Mouse (Mus musculus) midbrain, embryonic 14.5 days (tissue): ENCODE measurements at regions not wholly inside any gene's neighbourhood (a gene's known extent, or its start where the extent isn't known, plus 50 kb on each side); places are given as distances from the start of the nearest gene placed in this dataset.

Experiments
- ATAC-seq: fragments of 200-750 bp; cut with Nextera tagmentation; 2 replicates; pipeline ENCODE4 v1.8.0; 2017; ENCODE audit warnings: moderate number of reproducible peaks, moderate library complexity; ENCODE audit not compliant: low FRiP score, low TSS enrichment
- DNase-seq: peaks from one replicate; pipeline ENCODE4 v3.0.0-alpha.2; 2015
- H3K27ac ChIP-seq: fragments of 300-500 bp; sonication (generic); replicated peaks from 2 replicates; pipeline ENCODE4 v1.5.1; 2014; ENCODE audit warnings: mild to moderate bottlenecking, low read depth, low read length, moderate library complexity
- H3K27me3 ChIP-seq: fragments of 300-500 bp; sonication (generic); 2 replicates; pipeline ENCODE4 v1.6.1; 2014; ENCODE audit warnings: low read length, control low read depth, mixed read lengths; ENCODE audit not compliant: control insufficient read depth, insufficient read depth
- H3K36me3 ChIP-seq: fragments of 300-500 bp; sonication (generic); 2 replicates; pipeline ENCODE4 v1.6.1; 2014; ENCODE audit warnings: low read length, control low read depth; ENCODE audit not compliant: control insufficient read depth, insufficient read depth
- H3K4me1 ChIP-seq: fragments of 300-500 bp; sonication (generic); 2 replicates; pipeline ENCODE4 v1.6.1; 2014; ENCODE audit warnings: mild to moderate bottlenecking, antibody characterized with exemption, low read length, control low read depth; ENCODE audit not compliant: control insufficient read depth, insufficient read depth
- H3K4me2 ChIP-seq: fragments of 300-500 bp; sonication (generic); 2 replicates; pipeline ENCODE4 v1.6.1; 2014; ENCODE audit warnings: mild to moderate bottlenecking, low read length, moderate library complexity
- H3K4me3 ChIP-seq: fragments of 300-500 bp; sonication (generic); replicated peaks from 2 replicates; pipeline ENCODE4 v1.5.1; 2014; ENCODE audit warnings: low read depth, low read length
- H3K9ac ChIP-seq: fragments of 300-500 bp; sonication (generic); replicated peaks from 2 replicates; pipeline ENCODE4 v1.6.1; 2014; ENCODE audit warnings: mild to moderate bottlenecking, low read length, moderate library complexity
- H3K9me3 ChIP-seq: fragments of 300-500 bp; sonication (generic); 2 replicates; pipeline ENCODE4 v1.6.1; 2016; ENCODE audit warnings: low read length, control low read depth, mixed read lengths; ENCODE audit not compliant: control insufficient read depth
- WGBS: fragments of 180-500 bp; shearing (Covaris S2); extraction: QIAGEN DNeasy Blood & Tissue Kit; methylation state at CpG from one replicate; pipeline ENCODE4 v1.1.7; 2014; 5-methylcytosine and 5-hydroxymethylcytosine counted together

DNA sequence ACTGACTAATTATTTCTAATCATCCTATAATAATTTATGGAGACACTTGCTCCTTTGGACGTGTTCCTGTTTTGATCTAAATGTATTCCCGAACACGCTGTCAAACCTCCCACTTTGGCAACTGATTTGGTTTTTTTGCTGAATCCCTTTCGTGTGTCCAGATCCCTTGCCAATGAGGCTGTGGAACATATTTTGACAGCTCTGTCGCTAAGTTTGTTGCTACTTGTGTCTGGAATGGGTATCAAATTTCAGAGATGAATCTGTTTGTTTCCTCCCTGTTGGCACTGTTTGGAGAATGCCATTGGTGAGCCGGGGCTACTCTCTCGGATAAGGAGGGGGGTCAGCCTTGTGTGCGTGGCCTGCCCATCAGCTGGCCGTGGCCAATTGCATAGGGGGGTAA lies 277.2 kb upstream of the Tshz3 start:
- DNase-seq (no peak), ATAC-seq (no peak)
- Histone ChIP-seq H3K9ac (no peak overlapping the region), H3K27ac (no peak overlapping the region), H3K4me3 (no peak overlapping the region), H3K4me2 (no peak overlapping the region), H3K36me3 (no peaks in the 10 kb centered on the region), H3K27me3 (no peaks in the 10 kb centered on the region), H3K4me1 (no peaks in the 10 kb centered on the region), H3K9me3 (no peaks in the 10 kb centered on the region)
- WGBS, result 80% methylated on average over 9 of the region's 9 CpGs

DNA sequence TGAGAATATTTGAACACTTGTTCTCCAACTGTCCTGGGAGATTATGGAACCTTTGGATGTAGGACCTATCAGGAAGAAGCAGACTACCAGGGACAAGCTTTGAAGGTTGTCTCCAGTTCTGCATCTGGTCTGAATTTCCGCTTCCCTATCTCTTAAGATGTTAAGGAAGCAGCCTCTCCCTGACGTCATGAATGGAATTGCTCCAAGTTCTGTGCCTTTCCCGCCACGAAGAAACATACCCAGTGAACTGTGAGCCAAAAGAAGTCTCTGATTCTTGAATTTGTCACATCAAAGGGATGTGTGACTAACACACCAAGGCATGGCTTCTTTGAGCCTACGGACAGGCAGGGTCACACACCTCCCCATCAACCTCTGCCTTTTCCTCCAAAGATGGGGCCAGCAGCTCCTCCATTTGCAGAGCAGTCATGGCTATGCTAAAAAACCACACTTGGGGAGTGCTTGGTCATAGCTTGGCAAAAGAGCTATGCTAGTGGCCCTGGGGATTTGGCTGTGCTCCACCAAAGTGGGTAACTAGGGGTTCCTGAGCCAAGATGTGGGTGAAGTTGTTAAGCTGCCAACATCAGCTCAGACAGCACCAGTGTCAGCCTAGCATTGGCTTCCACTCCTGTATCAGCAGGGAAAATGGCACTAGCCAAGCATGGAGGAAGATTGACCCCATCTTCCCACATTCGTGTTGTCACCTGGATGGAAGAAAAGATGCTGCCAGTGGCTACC lies 248.6 kb upstream of the Tshz3 start:
- Histone ChIP-seq H3K4me2 (no peak overlapping the region), H3K9me3 (no peaks in the 10 kb centered on the region), H3K4me3 (no peak overlapping the region), H3K27ac (no peak overlapping the region), H3K27me3 (no peaks in the 10 kb centered on the region), H3K36me3 (no peaks in the 10 kb centered on the region), H3K9ac (no peak overlapping the region), H3K4me1 (no peaks in the 10 kb centered on the region)
- no peak for ATAC-seq
- 80% methylated on average over 6 of the region's 6 CpGs for WGBS
- DNase-seq, result no peak

DNA sequence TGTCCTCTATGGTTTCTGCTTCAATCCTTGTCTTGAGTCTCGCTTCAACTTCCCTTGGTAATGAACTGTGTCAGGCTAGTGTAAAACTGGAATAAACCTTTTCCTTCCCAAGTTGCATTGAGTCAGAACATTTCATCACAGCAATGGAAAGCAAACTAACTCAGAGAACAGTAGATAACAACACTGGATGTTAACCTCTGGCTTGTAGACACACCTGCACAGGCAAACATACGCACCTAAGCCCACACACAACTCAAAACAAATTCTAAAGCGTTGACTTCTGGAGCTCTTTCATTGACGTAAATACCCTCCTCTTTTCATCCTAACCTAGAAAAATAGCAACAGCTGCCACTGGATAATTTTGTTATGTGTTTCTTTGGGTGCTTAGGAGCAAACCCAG lies 244.1 kb upstream of the Tshz3 start:
- H3K27ac ChIP-seq, result no peak overlapping the region
- no peaks in the 10 kb centered on the region for H3K36me3 ChIP-seq
- no peak for ATAC-seq
- no peaks in the 10 kb centered on the region for H3K4me1 ChIP-seq
- H3K4me2 ChIP-seq, result no peak overlapping the region
- H3K9ac ChIP-seq, result no peak overlapping the region
- no peaks in the 10 kb centered on the region for H3K27me3 ChIP-seq
- no peak overlapping the region for H3K4me3 ChIP-seq
- no peak for DNase-seq
- H3K9me3 ChIP-seq, result no peaks in the 10 kb centered on the region
- 90% methylated on average over 4 of the region's 4 CpGs for WGBS

DNA sequence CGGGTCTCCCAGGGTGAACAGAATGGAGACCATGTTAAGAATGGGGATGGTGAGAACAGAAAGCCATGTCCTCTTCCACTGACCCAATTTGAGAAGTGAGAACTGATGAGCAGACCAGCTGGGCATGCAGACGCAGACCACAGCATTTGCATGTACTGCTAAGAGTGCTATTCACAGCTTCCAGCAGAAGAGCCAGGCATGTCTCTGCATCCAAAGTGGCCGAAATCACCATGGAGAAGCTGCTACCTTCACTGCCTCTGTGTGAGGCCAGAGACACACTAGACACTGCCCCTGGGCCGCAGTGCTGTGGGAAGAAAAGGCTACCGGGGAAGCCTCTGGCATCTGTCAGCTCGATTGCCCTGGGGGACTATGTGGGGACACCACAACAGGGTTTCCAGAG lies 241.8 kb upstream of the Tshz3 start:
- WGBS, result 82% methylated on average over 6 of the region's 6 CpGs
- Histone ChIP-seq H3K4me3 (no peak overlapping the region), H3K9me3 (no peaks in the 10 kb centered on the region), H3K9ac (no peak overlapping the region), H3K4me2 (no peak overlapping the region), H3K27ac (no peak overlapping the region), H3K4me1 (no peaks in the 10 kb centered on the region), H3K27me3 (no peaks in the 10 kb centered on the region), H3K36me3 (no peaks in the 10 kb centered on the region)
- no peak for DNase-seq
- no peak for ATAC-seq

DNA sequence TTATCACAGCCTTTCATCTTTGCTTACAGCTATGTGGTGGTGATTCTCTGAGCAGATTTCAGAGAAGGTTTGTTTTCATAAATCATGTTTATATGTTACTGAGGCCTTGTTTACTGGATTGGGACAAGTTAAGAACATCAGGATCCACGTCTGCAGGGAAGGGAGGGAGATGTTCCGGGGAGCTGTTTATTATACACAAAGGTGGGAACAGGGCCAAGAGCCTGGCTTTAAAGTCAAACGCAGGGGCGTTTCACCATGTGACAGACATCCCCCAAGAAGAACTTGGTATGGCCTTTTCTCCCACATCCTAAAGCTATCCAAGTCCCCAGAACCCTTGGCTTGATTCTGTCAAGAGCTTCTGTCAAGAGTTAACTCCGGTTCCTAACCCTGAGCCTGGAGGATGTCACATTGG lies 235.5 kb upstream of the Tshz3 start:
- DNase-seq, result no peak

DNA sequence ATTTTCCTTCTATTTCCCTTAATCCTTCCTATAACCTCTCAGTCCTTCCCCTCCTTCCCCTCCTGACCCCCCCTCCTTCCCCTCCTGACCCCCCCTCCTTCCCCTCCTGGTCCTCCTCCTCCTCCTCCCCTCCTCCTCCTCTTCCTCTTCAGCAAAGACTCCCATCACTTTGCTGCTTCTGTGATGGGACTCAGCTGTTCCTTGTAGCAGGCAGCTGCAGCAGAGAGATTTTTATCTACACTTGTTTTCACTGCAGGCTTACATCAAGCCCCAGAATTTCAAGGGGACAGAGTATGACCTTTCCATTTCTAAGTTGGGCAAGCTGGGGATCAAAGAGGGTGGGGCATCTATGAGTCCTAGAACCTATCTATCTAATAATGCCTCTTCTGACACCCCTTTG lies 228.5 kb upstream of the Tshz3 start:
- no peak overlapping the region for H3K4me2 ChIP-seq
- ATAC-seq, result no peak
- H3K9ac ChIP-seq, result no peak overlapping the region

More for the DNA sequence above, 235.5 kb upstream of the Tshz3 start:
- WGBS, result 81% methylated on average over 5 of the region's 5 CpGs
- ATAC-seq, result no peak
- Histone ChIP-seq H3K27me3 (no peaks in the 10 kb centered on the region), H3K27ac (no peak overlapping the region), H3K36me3 (no peaks in the 10 kb centered on the region), H3K9me3 (no peaks in the 10 kb centered on the region), H3K4me2 (no peak overlapping the region), H3K9ac (no peak overlapping the region), H3K4me1 (no peaks in the 10 kb centered on the region), H3K4me3 (no peak overlapping the region)

DNA sequence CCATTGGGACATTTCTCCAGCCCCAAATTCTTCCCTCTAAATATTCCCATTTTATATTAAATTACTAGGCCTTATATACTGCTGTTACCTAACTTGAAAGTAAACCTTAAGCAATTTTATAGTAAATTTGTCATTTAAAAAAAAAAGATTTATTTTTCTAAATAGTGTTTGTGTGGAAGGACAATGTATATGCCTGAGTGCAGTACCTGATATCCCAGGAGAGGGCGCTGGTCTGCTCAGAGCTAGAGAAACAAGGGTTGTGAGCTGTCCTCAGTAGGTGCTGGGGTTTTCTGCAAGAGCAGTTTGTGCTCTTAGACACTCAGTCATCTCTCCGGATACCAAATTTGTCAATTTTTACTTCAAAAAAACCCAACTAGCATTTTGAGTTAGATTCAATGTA lies 224.4 kb upstream of the Tshz3 start:
- no peak overlapping the region for H3K27ac ChIP-seq
- H3K9ac ChIP-seq, result no peak overlapping the region
- H3K4me3 ChIP-seq, result no peak overlapping the region
- ATAC-seq, result no peak
- no peaks in the 10 kb centered on the region for H3K9me3 ChIP-seq
- no peak overlapping the region for H3K4me2 ChIP-seq
- 79% methylated on average over 2 of the region's 2 CpGs for WGBS
- no peaks in the 10 kb centered on the region for H3K4me1 ChIP-seq
- no peaks in the 10 kb centered on the region for H3K27me3 ChIP-seq
- DNase-seq, result no peak
- no peaks in the 10 kb centered on the region for H3K36me3 ChIP-seq

More for the DNA sequence above, 228.5 kb upstream of the Tshz3 start:
- DNase-seq, result no peak
- H3K27ac ChIP-seq, result no peak overlapping the region
- H3K4me1 ChIP-seq, result no peaks in the 10 kb centered on the region
- no peaks in the 10 kb centered on the region for H3K27me3 ChIP-seq
- H3K9me3 ChIP-seq, result no peaks in the 10 kb centered on the region
- no peaks in the 10 kb centered on the region for H3K36me3 ChIP-seq
- H3K4me3 ChIP-seq, result no peak overlapping the region

DNA sequence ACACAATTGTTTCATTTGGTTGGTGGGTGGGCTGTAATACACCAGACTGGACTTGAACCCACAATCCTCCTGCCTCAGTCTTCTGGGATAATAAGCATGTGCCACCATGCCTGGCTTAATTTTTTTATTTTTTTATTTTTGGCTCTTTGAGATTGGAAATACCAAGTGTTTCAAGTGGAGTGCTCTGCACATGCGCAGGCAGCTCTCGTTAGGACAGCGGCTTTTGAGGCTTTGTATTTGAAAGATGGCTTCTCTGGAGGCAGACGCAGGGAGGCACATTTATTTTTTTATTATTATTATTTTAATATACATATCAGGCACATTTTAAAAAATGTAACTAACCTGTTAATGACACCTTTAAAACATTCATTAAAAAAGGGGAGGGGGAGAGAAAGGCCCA lies 221.5 kb upstream of the Tshz3 start:
- H3K36me3 ChIP-seq, result no peaks in the 10 kb centered on the region
- no peak for ATAC-seq
- H3K4me1 ChIP-seq, result no peaks in the 10 kb centered on the region
- no peak overlapping the region for H3K9ac ChIP-seq
- WGBS, result 88% methylated on average over 4 of the region's 4 CpGs
- no peak overlapping the region for H3K27ac ChIP-seq
- peak; percentile 35 for DNase-seq
- H3K4me2 ChIP-seq, result no peak overlapping the region
- H3K4me3 ChIP-seq, result no peak overlapping the region
- no peaks in the 10 kb centered on the region for H3K27me3 ChIP-seq
- no peaks in the 10 kb centered on the region for H3K9me3 ChIP-seq

DNA sequence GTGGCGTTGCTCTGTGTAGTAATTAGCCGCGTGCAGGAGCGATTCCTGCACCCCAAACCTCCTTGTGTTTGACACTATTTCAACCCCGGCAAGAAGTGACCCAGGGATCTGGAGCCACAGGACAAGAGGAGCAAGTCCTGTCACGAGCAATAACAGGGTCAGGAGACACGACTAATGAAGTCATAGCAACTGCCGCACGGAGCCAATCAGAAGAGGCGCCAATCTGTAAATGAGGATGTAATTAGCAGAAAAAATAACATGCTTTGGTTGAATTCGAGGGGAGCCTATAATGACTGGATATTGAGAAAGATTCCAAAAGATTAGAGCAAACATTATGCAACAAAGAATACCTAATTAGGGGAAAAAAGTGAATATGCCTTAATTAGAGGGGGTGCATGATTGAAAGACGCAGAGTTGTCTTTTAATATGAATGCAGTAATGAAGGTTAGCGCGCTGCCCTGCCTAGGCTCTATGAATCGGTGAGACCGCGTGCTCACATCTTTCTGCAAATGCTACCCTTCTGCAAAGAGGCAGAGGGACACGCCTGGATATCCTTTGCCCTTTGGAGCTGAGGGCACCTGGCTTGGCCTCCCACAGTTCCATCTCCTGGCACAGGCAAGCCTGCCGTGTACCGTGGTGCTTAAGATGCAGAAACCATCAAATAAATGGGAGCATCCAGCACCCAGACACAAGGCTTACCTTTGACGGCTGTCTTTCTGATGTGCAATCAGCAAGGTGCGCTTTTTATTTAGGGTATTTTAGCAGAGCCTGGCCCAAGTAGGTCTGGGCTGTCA lies 220.9 kb upstream of the Tshz3 start:
- Histone ChIP-seq H3K27ac (no peak overlapping the region), H3K4me3 (no peak overlapping the region), H3K4me1 (no peaks in the 10 kb centered on the region), H3K4me2 (no peak overlapping the region), H3K27me3 (no peaks in the 10 kb centered on the region), H3K9me3 (no peaks in the 10 kb centered on the region), H3K9ac (no peak overlapping the region), H3K36me3 (no peaks in the 10 kb centered on the region)
- ATAC-seq, result no peak
- 72% methylated on average over 22 of the region's 22 CpGs for WGBS
- DNase-seq, result peak; percentile 24
